Mouse (Mus musculus) hematopoietic multipotent progenitor cell, adult 10-12 weeks (in vitro differentiated cells): Measurements from ENCODE around the gene Il19. TPM values are rescaled to one million over a fixed set of nuclear protein-coding genes. Genes with fewer than 3 reads are reported as not detected.

Source experiments
- polyA plus RNA-seq: library from polyadenylated mRNA; stranded (reverse); fragments of >175 nt; gene quantifications from 2 replicates; pipeline ENCODE4 v1.2.3, GENCODE M21; 2012; ENCODE audit warnings: low replicate concordance

Gene Il19
- polyA plus RNA-seq = not detected in 2 replicates

DNA sequence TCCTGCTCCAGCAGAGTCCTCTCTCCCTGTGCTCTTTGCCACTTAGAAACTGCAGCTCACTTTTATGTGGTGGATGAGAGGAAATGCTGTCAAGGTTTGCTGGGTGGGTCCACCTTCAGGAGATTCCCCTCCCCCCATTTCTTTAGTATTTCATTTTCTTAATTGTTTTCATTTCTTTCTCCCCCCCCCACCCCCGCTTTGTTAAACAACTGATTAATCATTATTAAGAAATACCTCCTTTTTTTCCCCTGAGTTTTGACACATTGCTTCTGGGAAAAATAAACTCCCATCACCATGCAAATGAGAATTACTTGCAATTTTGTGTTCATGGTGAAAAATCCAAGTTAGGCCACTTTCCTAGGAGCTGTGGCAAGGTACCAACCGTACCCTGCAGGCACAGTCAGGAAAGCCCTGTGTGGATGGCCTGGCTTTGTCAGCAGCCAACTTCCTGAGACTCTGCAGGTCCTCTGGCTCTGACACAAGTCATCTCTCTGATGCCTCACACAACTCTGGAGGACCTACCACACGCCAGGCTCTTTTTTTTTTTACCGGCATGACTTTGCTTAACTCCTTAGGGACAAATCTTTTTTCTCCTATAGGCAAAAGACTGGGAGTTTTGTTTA lies at the start of gene Il19:
Il19 (minus strand) TSS at position 51 of the 623 bp plus-strand sequence.

GRCm38 (mm10) chr1:130911401-130912010 lies 28.4 kb downstream of the Il19 start, which contains the start of gene Il20:
Il20 (minus strand) TSS chr1:130911451.

GRCm38 (mm10) chr1:130887354-130887753 lies 52.6 kb downstream of the Il19 start, which contains the start of gene Il24:
Il24 (minus strand) TSS chr1:130887454.

Other genes starting within 250 kb of the Il19 start
- not detected in 2 replicates for gene Gm29427, start 224.3 kb downstream of the Il19 start, polyA plus RNA-seq
- gene Yod1, start 222.8 kb downstream of the Il19 start, polyA plus RNA-seq = 1.7 and 3.7 TPM in 2 replicates
- 1.3 and 6.7 TPM in 2 replicates for gene Pfkfb2, start 210.9 kb downstream of the Il19 start, polyA plus RNA-seq
- 0.71 and 2.5 TPM in 2 replicates for gene AA986860, start 208.1 kb downstream of the Il19 start, polyA plus RNA-seq
- not detected in 2 replicates for gene Fcamr, start 139.2 kb downstream of the Il19 start, polyA plus RNA-seq
- gene Pigr, start 113.4 kb downstream of the Il19 start, polyA plus RNA-seq = 0.21 and 0.53 TPM in 2 replicates
- 2,209 and 5,805 TPM in 2 replicates for gene Fcmr, start 74.4 kb downstream of the Il19 start, polyA plus RNA-seq
- not detected in 2 replicates for gene Il24, start 52.7 kb downstream of the Il19 start, polyA plus RNA-seq
- not detected in 2 replicates for gene Il20, start 28.7 kb downstream of the Il19 start, polyA plus RNA-seq
- gene Il10, start 79.7 kb upstream of the Il19 start, polyA plus RNA-seq = 0.18 TPM in 1 of 2 replicates, not detected in the other
- 88.2 and 202 TPM in 2 replicates for gene Mapkapk2, start 157.7 kb upstream of the Il19 start, polyA plus RNA-seq
- 1.6 and 3.0 TPM in 2 replicates for gene Dyrk3, start 198.2 kb upstream of the Il19 start, polyA plus RNA-seq
- gene Eif2d, start 213.1 kb upstream of the Il19 start, polyA plus RNA-seq = 18.1 and 18.7 TPM in 2 replicates